Mouse (Mus musculus) bone marrow macrophage, adult 2 months (primary cell): ENCODE measurements at regions not wholly inside any gene's neighbourhood (a gene's known extent, or its start where the extent isn't known, plus 50 kb on each side); places are given as distances from the start of the nearest gene placed in this dataset.

Experiments used
- H3K27ac ChIP-seq: 2 replicates; pipeline ENCODE4 v1.5.1; 2012; ENCODE audit warnings: low read depth, low read length; ENCODE audit not compliant: insufficient read depth
- H3K4me1 ChIP-seq: 2 replicates; pipeline ENCODE4 v1.6.1; 2012; ENCODE audit warnings: low read length; ENCODE audit not compliant: control insufficient read depth, insufficient read depth
- H3K4me3 ChIP-seq: 2 replicates; pipeline ENCODE4 v1.5.1; 2012; ENCODE audit warnings: mild to moderate bottlenecking, low read length, moderate library complexity; ENCODE audit not compliant: insufficient read depth
- CTCF ChIP-seq: IDR thresholded peaks from 2 replicates; pipeline ENCODE4 v1.5.1; 2012; ENCODE audit warnings: low read depth, mild to moderate bottlenecking, low read length, moderate library complexity
- POLR2A ChIP-seq: IDR thresholded peaks from 2 replicates; pipeline ENCODE4 v1.6.1; 2012; ENCODE audit warnings: mild to moderate bottlenecking, low read depth, low read length, borderline replicate concordance

- no peak for TF ChIP-seq CTCF
- no peak for TF ChIP-seq POLR2A
- no peak overlapping the region for H3K27ac ChIP-seq
- H3K4me3 ChIP-seq: no peak overlapping the region
- H3K4me1 ChIP-seq: no peaks in the 10 kb centered on the region
Measured at GRCm38 (mm10) chr8:54014096-54014495, 63.3 kb upstream of the Vegfc start.

GRCm38 (mm10) chr8:54018535-54019165, 58.8 kb upstream of the Vegfc start:
- no peak overlapping the region for H3K4me3 ChIP-seq
- TF ChIP-seq CTCF (no peak), POLR2A (no peak)
- no peak overlapping the region for H3K27ac ChIP-seq
- 0 out of 2 replicates have a peak, but pooled peaks cover 2% of the 10 kb centered on the region for H3K4me1 ChIP-seq
